Mouse (Mus musculus) ES-Bruce4 (cell line): ENCODE results near the gene Eif3i.

Experiments used
- CTCF ChIP-seq: IDR thresholded peaks from one replicate; pipeline ENCODE4 v1.8.1; 2011; ENCODE audit warnings: low read depth, low read length
- EP300 ChIP-seq: IDR thresholded peaks from 2 replicates; pipeline ENCODE4 v1.6.1; 2011; ENCODE audit warnings: low read depth, low read length; ENCODE audit not compliant: insufficient read depth
- POLR2A ChIP-seq: IDR thresholded peaks from one replicate; pipeline ENCODE4 v1.8.1; 2011; ENCODE audit warnings: low read length; ENCODE audit not compliant: insufficient read depth

GRCm38 (mm10) chr4:129572236-129573092, 28.0 kb downstream of the Eif3i start:
- TF ChIP-seq CTCF = no peak
- no peak for TF ChIP-seq POLR2A
- no peak for TF ChIP-seq EP300
